Mouse (Mus musculus): Measurements from ENCODE around the gene Prkg1.

DNA sequence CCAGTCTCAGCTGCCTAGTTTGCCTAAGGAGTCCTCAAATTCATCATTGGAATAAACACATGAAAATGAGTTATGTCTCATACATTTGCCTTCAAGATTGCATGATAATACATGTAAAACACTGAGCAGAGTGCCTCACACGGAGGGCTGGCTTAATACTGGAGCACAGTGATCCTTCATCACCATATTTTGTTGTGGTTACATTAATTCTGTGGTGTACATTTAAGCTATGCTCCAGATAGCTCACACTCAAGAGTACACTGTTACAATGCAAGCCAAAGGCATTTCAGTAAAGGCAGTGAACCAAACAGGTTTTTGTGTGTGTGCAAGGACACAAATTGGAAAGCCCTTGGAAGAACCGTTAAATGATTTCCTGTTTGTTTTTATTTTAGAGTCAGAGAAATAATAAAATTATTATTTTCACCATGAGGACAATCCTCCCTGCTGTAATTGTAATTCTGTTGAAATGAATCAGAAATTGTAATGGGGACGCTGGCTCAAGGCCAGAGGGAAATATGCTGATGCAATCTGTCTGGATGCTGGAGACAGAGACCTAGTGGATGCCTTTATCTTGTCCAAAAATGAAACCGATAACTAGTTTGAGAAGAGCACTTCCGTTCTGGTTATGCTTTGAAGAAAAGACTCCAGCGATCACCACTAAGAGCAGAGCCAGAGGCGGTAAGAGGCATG, 484.9 kb downstream of the Prkg1 start:
- TF ChIP-seq POLR2A (IDR thresholded peaks at IDR 0.05; ENCODE audit: low read depth, low read length) (no peak), CTCF (IDR thresholded peaks at IDR 0.05; ENCODE audit: borderline replicate concordance, insufficient read depth, low read length) (no peak)
